Mouse (Mus musculus) embryonic facial prominence, embryonic 15.5 days (tissue): ENCODE results near the gene Zfp626. TPM values are rescaled to one million over a fixed set of nuclear protein-coding genes. Genes with fewer than 3 reads are reported as not detected.
"Not testable (repeated sequence)": the region's sequence is repeated elsewhere in the genome, so short reads cannot be mapped to it uniquely, and the experiment has no call there.

Experiments used
- ATAC-seq: fragments of 200-750 bp; cut with Nextera tagmentation; 2 replicates; pipeline ENCODE4 v1.8.0; 2017; ENCODE audit warnings: low read depth, moderate TSS enrichment; ENCODE audit not compliant: insufficient number of reproducible peaks, low FRiP score, low TSS enrichment
- H3K27ac ChIP-seq: fragments of 300-500 bp; sonication (generic); replicated peaks from 2 replicates; pipeline ENCODE4 v1.5.1; 2015; ENCODE audit warnings: mild to moderate bottlenecking, inconsistent platforms
- H3K27me3 ChIP-seq: fragments of 300-500 bp; sonication (generic); 2 replicates; pipeline ENCODE4 v1.6.1; 2015; ENCODE audit warnings: inconsistent platforms
- H3K36me3 ChIP-seq: fragments of 300-500 bp; sonication (generic); 2 replicates; pipeline ENCODE4 v1.6.1; 2015; ENCODE audit warnings: mild to moderate bottlenecking, inconsistent platforms
- H3K4me1 ChIP-seq: fragments of 300-500 bp; sonication (generic); 2 replicates; pipeline ENCODE4 v1.6.1; 2015; ENCODE audit warnings: inconsistent platforms
- H3K4me2 ChIP-seq: fragments of 300-500 bp; sonication (generic); replicated peaks from 2 replicates; pipeline ENCODE4 v1.6.1; 2015; ENCODE audit warnings: mild to moderate bottlenecking, inconsistent platforms
- H3K4me3 ChIP-seq: fragments of 300-500 bp; sonication (generic); replicated peaks from 2 replicates; pipeline ENCODE4 v1.5.1; 2015; ENCODE audit warnings: mild to moderate bottlenecking, inconsistent platforms
- H3K9ac ChIP-seq: fragments of 300-500 bp; sonication (generic); 2 replicates; pipeline ENCODE4 v1.6.1; 2015; ENCODE audit warnings: inconsistent platforms
- H3K9me3 ChIP-seq: fragments of 300-500 bp; sonication (generic); replicated peaks from 2 replicates; pipeline ENCODE4 v1.6.1; 2016; ENCODE audit warnings: inconsistent platforms
- WGBS: fragments of 180-500 bp; shearing (Covaris S2); methylation state at CpG from one replicate; pipeline ENCODE4 v1.1.7; 2015; 5-methylcytosine and 5-hydroxymethylcytosine counted together
- polyA plus RNA-seq: library from polyadenylated mRNA; unstranded; fragments of >200 nt; fragmentation: Nextera tagmentation; extraction: Ambion mirVana; gene quantifications from 2 replicates; pipeline ENCODE4 v1.2.1, GENCODE M21; 2015

The Zfp626 gene
- polyA plus RNA-seq, 1 experiment from 2014 or later: 2.7 TPM

DNA sequence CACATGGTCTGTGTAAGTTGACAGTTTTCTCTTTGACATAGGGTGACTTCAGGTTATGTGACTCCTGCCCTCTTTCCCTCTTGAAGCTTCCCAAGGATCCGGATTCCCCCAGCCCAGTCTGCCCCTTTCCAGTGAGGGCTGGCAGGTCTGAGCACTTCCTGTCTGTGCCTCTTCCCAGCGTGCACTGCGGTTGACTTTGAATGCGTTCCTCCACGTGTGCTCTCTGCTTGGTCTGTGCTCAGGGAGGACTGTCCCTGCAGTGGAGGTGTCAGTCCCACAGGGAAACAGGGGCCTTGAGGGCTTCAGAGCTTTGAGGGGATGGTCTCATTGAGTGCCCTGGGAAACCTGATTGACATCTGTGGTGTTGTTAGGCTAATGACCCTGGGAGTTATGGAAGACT is 55.6 kb downstream of the Zfp626 start:
- not testable (repeated sequence) for H3K27me3 ChIP-seq, H3K4me2 ChIP-seq, H3K9ac ChIP-seq, H3K9me3 ChIP-seq, H3K4me3 ChIP-seq, ATAC-seq, H3K27ac ChIP-seq
- Histone ChIP-seq H3K36me3 (peaks cover 26% of the 10 kb centered on the region), H3K4me1 (peaks cover 10% of the 10 kb centered on the region)
- WGBS: 69% methylated on average over 5 of the region's 5 CpGs

Other genes starting within 250 kb of the Zfp626 start
- 114 and 117 TPM in 2 replicates for gene Akt2, start 215.6 kb upstream of the Zfp626 start, polyA plus RNA-seq
- gene Ttc9b, start 153.3 kb upstream of the Zfp626 start, polyA plus RNA-seq: 0.60 and 1.3 TPM in 2 replicates
- 10.1 and 11.3 TPM in 2 replicates for gene Map3k10, start 132.6 kb upstream of the Zfp626 start, polyA plus RNA-seq
- 3.6 and 4.9 TPM in 2 replicates for gene Zfp607b, start 117.9 kb upstream of the Zfp626 start, polyA plus RNA-seq
- 37.7 and 38.2 TPM in 2 replicates for gene Zfp60, start 75.8 kb upstream of the Zfp626 start, polyA plus RNA-seq
- 7.2 and 8.1 TPM in 2 replicates for gene Zfp59, start 31.4 kb downstream of the Zfp626 start, polyA plus RNA-seq
- gene Zfp607a, start 50.3 kb downstream of the Zfp626 start, polyA plus RNA-seq: 3.6 TPM in 2 replicates
- gene Zfp974, start 122.3 kb downstream of the Zfp626 start, polyA plus RNA-seq: 7.5 and 8.1 TPM in 2 replicates
- gene Zfp780b, start 172.0 kb downstream of the Zfp626 start, polyA plus RNA-seq: 17.6 and 20.9 TPM in 2 replicates
- 3.3 and 3.4 TPM in 2 replicates for gene Zfp850, start 206.9 kb downstream of the Zfp626 start, polyA plus RNA-seq
- 288 and 301 TPM in 2 replicates for gene Psmc4, start 242.9 kb downstream of the Zfp626 start, polyA plus RNA-seq